Mouse (Mus musculus) megakaryocyte, embryonic 14.5 days (primary cell): ENCODE measurements around the gene Cab39. TPM values are rescaled to one million over a fixed set of nuclear protein-coding genes. Genes with fewer than 3 reads are reported as not detected.

ENCODE experiments used
- H3K27me3 ChIP-seq: replicated peaks from 2 replicates; pipeline ENCODE3; 2012; ENCODE audit warnings: inconsistent platforms
- H3K36me3 ChIP-seq: replicated peaks from 2 replicates; pipeline ENCODE3; 2012; ENCODE audit warnings: low read length, inconsistent platforms, mixed read lengths
- H3K4me1 ChIP-seq: 2 replicates; pipeline ENCODE4 v1.6.1; 2012; ENCODE audit warnings: inconsistent platforms
- H3K4me3 ChIP-seq: replicated peaks from 2 replicates; pipeline ENCODE3; 2012; ENCODE audit warnings: moderate library complexity, mild to moderate bottlenecking, inconsistent platforms
- H3K9me3 ChIP-seq: 2 replicates; pipeline ENCODE4 v1.6.1; 2012; ENCODE audit warnings: inconsistent platforms
- FLI1 ChIP-seq: IDR thresholded peaks from 2 replicates; pipeline ENCODE4 v1.6.1; 2012; ENCODE audit warnings: low read length, inconsistent platforms, mixed read lengths
- GATA1 ChIP-seq: IDR thresholded peaks from 3 replicates; pipeline ENCODE4 v1.6.1; 2012; ENCODE audit warnings: mixed read lengths, low read length, inconsistent platforms, borderline replicate concordance
- polyA plus RNA-seq: library from polyadenylated mRNA; stranded (reverse); fragments of >175 nt; gene quantifications from 2 replicates; pipeline ENCODE4 v1.2.3, GENCODE M21; 2012; ENCODE audit warnings: low replicate concordance; ENCODE audit not compliant: insufficient read depth

Gene Cab39
- polyA plus RNA-seq, 1 experiment: 12.9 TPM

DNA sequence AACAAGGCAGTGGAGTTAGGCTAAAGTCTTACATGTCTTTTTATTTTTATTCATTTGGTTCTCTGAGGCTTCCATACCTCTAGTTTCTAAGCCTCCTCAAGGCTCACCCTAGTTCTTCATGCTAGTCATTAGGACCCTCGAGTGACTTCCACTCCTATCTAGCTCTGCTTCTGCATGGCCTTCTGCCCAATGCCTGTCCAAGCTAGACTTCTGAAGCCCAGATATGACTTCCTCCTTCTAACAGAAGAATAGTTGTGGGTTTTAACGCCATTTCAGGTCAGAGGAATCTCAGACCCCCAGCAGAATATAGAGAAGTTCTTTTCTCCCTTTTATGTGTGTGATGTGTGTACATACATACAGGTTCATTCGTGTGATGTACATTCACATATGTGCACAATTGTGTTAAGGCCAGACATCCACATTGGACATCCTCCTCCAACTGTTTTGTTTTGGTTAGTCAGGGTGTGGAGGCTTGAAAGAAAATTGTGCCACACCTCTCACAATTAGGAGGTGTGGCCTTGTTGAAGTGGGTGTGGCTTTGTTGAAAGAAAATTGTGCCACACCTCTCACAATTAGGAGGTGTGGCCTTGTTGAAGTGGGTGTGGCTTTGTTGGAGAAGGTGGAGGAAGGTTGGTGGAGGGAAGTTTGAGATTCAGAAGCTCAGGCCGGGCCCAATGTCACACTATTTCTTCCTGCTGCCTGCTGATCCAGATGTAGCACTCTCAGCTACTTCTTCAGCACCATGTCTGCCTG is 13.6 kb upstream of the Cab39 start:
- Histone ChIP-seq H3K4me1 (peaks cover 31% of the 10 kb centered on the region), H3K9me3 (no peaks in the 10 kb centered on the region), H3K27me3 (peaks cover 6% of the 10 kb centered on the region), H3K36me3 (no peaks in the 10 kb centered on the region), H3K4me3 (no peak overlapping the region)
- no peak for TF ChIP-seq GATA1
- no peak for TF ChIP-seq FLI1

- no peak overlapping the region for H3K4me3 ChIP-seq
- TF ChIP-seq FLI1 (no peak), GATA1 (no peak)
- no peaks in the 10 kb centered on the region for H3K27me3 ChIP-seq
- no peaks in the 10 kb centered on the region for H3K9me3 ChIP-seq
- no peaks in the 10 kb centered on the region for H3K36me3 ChIP-seq
- H3K4me1 ChIP-seq: peaks cover 29% of the 10 kb centered on the region
These were observed 2.7 kb upstream of the Cab39 start for GRCm38 (mm10) chr1:85790565-85790964.

- TF ChIP-seq GATA1 (no peak), FLI1 (no peak)
- Histone ChIP-seq H3K9me3 (no peaks in the 10 kb centered on the region), H3K4me3 (no peak overlapping the region), H3K4me1 (peaks cover 35% of the 10 kb centered on the region), H3K36me3 (peaks cover 9% of the 10 kb centered on the region), H3K27me3 (no peaks in the 10 kb centered on the region)
These were observed 1.8 kb upstream of the Cab39 start for GRCm38 (mm10) chr1:85791476-85791875.

DNA sequence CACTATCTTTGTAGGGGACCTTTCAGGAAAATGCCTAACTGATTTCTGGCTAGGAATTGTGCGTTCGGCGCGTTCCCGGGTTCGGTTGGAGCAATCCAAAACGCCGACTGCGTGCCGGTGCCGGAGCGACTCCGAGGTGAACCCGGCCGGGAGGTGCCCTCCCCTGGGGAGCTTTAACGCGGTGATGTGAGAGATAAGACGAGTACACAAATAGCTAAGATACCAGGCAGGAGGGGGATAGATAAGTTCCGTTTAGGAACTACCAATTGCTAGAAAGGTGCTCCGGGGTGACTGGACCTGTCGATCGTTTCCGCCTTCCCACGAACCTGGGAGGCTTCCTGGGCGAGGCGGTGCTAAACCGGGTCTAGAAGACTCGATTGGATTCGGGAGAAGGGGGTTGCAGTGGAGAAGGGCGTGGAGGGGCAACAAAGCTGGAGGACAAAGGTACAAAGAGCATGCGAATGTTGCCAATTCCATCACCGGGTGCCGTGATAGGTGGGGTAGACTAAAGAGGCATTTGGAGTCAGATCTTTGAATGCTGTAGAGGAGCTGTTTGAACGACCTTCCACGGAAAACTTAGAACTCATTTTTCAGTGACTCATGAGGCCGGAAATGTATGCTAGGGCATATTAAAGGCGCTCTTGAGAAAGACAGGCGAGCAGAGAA is 998 bp downstream of the Cab39 start:
- Histone ChIP-seq H3K4me3 (peak overlapping the region; percentile 98), H3K36me3 (peaks cover 28% of the 10 kb centered on the region), H3K9me3 (no peaks in the 10 kb centered on the region), H3K4me1 (peaks cover 61% of the 10 kb centered on the region), H3K27me3 (no peaks in the 10 kb centered on the region)
- no peak for TF ChIP-seq FLI1
- no peak for TF ChIP-seq GATA1

DNA sequence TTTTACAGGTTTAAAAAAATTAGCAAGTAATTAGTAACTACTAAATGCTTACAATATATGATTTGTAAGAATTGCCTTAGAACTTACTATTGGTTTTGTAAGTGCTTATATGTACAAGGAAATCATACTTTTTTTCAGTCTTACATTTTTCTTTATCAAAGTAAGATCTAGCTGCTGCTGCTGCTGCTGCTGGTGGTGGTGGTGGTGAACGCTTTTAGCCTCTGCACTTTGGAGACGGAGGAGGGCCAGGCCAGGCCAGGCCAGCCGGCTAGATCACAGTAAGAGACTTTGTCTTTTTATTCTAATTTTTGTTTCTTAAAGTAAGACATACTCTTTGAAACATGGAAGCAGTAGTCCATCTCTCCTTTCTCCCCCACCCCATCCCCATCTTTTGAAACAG is 2.0 kb downstream of the Cab39 start:
- H3K27me3 ChIP-seq: no peaks in the 10 kb centered on the region

GRCm38 (mm10) chr1:85799776-85800175 is 6.5 kb downstream of the Cab39 start:
- Histone ChIP-seq H3K4me1 (peaks cover 61% of the 10 kb centered on the region), H3K36me3 (peaks cover 48% of the 10 kb centered on the region), H3K27me3 (no peaks in the 10 kb centered on the region), H3K4me3 (no peak overlapping the region), H3K9me3 (no peaks in the 10 kb centered on the region)
- TF ChIP-seq FLI1 (no peak), GATA1 (no peak)

More for the DNA sequence above, 2.0 kb downstream of the Cab39 start:
- Histone ChIP-seq H3K36me3 (peaks cover 28% of the 10 kb centered on the region), H3K4me3 (peak overlapping the region; percentile 98), H3K9me3 (no peaks in the 10 kb centered on the region), H3K4me1 (peaks cover 64% of the 10 kb centered on the region)
- TF ChIP-seq FLI1 (no peak), GATA1 (no peak)

DNA sequence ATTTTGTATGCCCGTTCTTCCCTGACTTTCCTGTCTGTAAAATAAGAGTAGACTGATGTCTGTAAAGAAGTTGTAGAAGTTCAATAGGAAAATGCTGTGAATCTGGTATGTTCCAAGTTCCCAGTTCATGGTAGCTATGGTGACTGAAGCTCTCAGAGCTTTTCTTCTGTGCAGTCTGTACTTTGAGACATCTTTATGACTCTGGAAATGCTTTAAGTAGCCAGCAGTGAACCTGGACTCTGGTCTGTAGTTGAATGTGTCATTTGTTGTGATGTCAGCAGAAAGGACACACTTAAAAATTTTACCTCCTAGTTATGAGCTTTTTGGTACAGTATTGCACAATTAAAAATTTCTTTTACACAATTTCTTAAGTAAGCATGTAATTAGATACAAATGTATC is 9.3 kb downstream of the Cab39 start:
- H3K36me3 ChIP-seq: peaks cover 45% of the 10 kb centered on the region

DNA sequence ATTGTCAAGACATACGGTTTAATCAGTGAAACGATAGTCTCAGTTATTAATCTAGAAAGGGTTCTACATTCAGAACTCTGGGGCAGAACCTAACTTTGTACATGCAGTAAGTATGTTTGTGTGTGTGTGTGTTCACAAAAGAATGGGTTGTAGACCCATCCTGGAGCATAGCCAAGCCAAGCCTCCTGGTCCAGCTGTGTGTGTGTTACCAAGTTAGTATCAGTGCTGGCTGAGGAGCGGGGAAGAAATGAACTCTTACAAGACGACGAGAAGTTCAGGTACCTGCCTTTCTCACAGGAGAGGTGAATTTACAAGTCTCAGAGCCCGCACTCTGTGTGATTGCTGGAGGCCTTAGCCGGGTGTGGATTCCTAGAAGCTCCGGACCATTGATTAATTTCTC is 11.3 kb downstream of the Cab39 start:
- H3K36me3 ChIP-seq: peaks cover 37% of the 10 kb centered on the region
- peaks cover 58% of the 10 kb centered on the region for H3K4me1 ChIP-seq
- H3K4me3 ChIP-seq: no peak overlapping the region
- H3K9me3 ChIP-seq: no peaks in the 10 kb centered on the region
- H3K27me3 ChIP-seq: no peaks in the 10 kb centered on the region
- no peak for TF ChIP-seq FLI1
- no peak for TF ChIP-seq GATA1

More for the DNA sequence above, 9.3 kb downstream of the Cab39 start:
- Histone ChIP-seq H3K9me3 (no peaks in the 10 kb centered on the region), H3K4me1 (peaks cover 59% of the 10 kb centered on the region), H3K4me3 (no peak overlapping the region), H3K27me3 (no peaks in the 10 kb centered on the region)
- TF ChIP-seq GATA1 (no peak), FLI1 (no peak)

DNA sequence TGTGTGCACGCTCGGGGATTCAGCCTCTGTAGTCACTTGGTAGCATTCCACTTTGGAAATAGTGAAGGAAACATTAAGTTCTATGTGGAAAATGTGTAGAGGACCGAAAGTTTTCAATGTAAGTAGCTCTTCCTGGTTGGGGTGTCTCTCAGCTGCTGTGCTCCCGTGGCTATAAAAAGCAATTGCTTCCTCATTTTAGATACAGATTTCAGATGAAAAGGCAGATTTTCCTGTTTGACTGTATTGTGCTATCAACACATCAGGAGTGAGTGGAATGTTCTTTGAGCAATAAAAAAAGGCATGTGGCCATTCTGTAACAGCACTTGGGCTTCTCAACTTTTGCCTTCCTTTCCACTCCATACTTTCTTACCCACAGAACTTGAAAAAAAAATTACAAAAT is 16.0 kb downstream of the Cab39 start:
- Histone ChIP-seq H3K9me3 (no peaks in the 10 kb centered on the region), H3K4me3 (no peak overlapping the region), H3K36me3 (peaks cover 29% of the 10 kb centered on the region), H3K4me1 (peaks cover 68% of the 10 kb centered on the region), H3K27me3 (no peaks in the 10 kb centered on the region)
- TF ChIP-seq GATA1 (no peak), FLI1 (no peak)

- TF ChIP-seq GATA1 (no peak), FLI1 (no peak)
- no peaks in the 10 kb centered on the region for H3K27me3 ChIP-seq
- no peak overlapping the region for H3K4me3 ChIP-seq
- peaks cover 25% of the 10 kb centered on the region for H3K36me3 ChIP-seq
- no peaks in the 10 kb centered on the region for H3K9me3 ChIP-seq
- peaks cover 68% of the 10 kb centered on the region for H3K4me1 ChIP-seq
These were observed 17.1 kb downstream of the Cab39 start for GRCm38 (mm10) chr1:85810343-85810742.
